Mouse (Mus musculus) cortical plate, adult 2 months (tissue): ENCODE data around the gene Siglecf.

Source experiments
- CTCF ChIP-seq: fragments of 200-500 bp; IDR thresholded peaks from 2 replicates; pipeline ENCODE4 v1.5.1; 2011; ENCODE audit warnings: mild to moderate bottlenecking, control low read depth, low read length; ENCODE audit not compliant: insufficient read depth; ENCODE audit errors: extremely low read depth
- POLR2A ChIP-seq: fragments of 200-500 bp; IDR thresholded peaks from 2 replicates; pipeline ENCODE4 v1.6.1; 2011; ENCODE audit warnings: mild to moderate bottlenecking, low read length, control low read depth; ENCODE audit not compliant: insufficient read depth; ENCODE audit errors: extremely low read depth

- no peak for TF ChIP-seq CTCF
- no peak for TF ChIP-seq POLR2A
Observed at GRCm38 (mm10) chr7:43326223-43326780, 24.8 kb upstream of the Siglecf start.
